ENCODE assay signal across 1 mouse cellular context in the genomic region with DNA sequence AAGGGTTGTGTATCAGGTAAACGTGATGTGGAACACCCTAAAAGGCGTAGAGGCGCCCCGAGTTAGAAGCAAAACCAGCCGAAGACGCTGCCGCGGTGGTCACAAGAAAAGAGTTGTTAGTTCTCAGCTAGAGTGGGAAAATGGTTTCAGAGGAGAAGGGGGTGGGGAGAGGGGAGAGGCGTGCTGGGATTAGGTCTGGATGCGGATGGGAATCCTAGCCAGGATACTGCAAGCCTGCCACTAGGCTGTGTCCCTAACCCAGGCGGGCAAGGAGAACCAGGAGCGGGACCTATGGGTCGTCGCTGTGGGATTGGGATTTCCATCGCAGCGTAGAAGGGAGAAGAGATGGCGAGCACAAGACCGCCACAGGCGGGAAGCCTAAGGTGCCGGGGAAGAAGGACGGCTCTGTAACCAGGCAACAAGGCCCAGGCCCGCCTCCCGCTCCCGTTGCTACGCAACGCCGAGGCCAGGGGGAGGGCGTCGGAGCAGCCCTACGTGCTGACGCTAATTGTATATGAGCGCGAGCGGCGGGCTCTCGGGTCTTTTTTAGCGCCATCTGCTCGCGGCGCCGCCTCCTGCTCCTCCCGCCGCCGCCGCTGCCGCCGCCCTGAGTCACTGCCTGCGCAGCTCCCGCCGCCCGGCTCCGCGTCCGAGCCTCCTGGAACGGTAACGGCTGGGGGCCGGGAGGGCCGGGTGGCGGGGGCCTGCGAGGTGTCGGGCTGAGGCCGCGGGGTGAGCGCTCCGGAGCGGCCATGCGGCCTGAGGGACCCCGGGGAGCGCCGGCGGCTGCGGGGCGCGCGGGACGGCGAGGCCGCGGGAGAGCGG.
TF ChIP-seq lines count a peak whose summit lies in the region.

A gene (plus strand): TSS at position 538 of the 825 bp plus-strand sequence.

TF ChIP-seq in myocyte, 11 proteins besides CTCF, POLR2A, EP300 and RAD21 (continued from another document):
- TF ChIP-seq POLR2AphosphoS2 (IDR thresholded peaks at IDR 0.05; ENCODE audit: insufficient read length, low read depth): no peak
